In the genomic region with DNA sequence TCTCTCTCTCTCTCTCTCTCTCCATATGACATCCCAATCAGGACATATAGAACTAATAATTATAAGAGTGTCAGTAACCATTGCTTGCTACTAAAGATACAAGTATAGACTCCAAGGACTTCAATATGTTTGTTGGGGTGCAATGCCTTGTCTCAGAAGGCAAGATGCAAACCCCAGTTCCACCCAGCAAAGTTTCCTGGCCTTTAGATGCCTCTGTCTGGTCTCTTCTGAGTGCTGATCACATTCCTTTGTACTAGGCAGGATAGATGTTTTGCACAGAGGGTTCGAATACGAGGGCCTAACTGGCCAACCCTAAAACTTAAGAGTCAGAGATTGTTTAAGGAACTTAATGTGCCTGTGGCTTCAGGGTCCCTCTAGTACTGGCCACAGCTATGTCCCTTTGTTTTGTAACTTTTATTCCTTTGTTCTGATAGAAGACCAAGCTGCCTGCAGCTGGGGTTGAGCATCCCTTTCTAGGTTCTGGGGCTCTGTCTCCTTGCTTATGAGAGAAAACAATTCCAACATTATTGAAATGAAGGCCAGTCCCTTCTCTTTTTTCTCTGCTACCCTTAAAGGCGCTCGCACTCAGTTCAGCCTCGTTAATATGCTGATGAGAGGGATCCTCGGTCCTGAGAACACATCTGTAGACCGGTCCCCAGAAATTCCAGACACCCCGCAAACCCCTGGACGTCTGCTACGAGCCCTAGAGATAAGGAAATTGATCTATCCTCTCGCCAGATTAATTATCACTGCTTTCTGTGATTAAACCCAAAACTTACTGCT, we compare ENCODE assay signal across 9 mouse cellular contexts. TPM values are rescaled to one million over a fixed set of nuclear protein-coding genes. Genes with fewer than 3 reads are reported as not detected.
DNase-seq lines count a peak whose midpoint lies in the region; ATAC-seq lines count a peak whose summit lies in the region.
"Had no signal": no experiment of that assay in that cellular context is flagged by ENCODE, and none has a peak within 500 bp of the region (broad histone marks: within the 10 kb centered on the region; RNA-seq: fewer than 3 reads in every experiment).

No protein-coding gene starts in this region.

- peak overlapping the region; percentile 96 for H3K27ac ChIP-seq in kidney, embryonic 15.5 days
- peak overlapping the region; percentile 99 for H3K27ac ChIP-seq in embryonic facial prominence, embryonic 13.5 days
- H3K27ac ChIP-seq in intestine, embryonic 16.5 days (ENCODE audit: low read length): peak overlapping the region; percentile 93
- peak overlapping the region; percentile 97 for H3K27ac ChIP-seq in neural tube, embryonic 15.5 days (replicated peaks)
- H3K27ac ChIP-seq: macrophage had no signal

- H3K9me3 ChIP-seq in kidney, embryonic 15.5 days (replicated peaks): no peaks in the 10 kb centered on the region
- H3K9me3 ChIP-seq in embryonic facial prominence, embryonic 13.5 days: no peaks in the 10 kb centered on the region
- no peaks in the 10 kb centered on the region for H3K9me3 ChIP-seq in intestine, embryonic 16.5 days (ENCODE audit: control insufficient read depth, low read length)
- no peaks in the 10 kb centered on the region for H3K9me3 ChIP-seq in neural tube, embryonic 15.5 days (replicated peaks)

- peak overlapping the region; percentile 77 for H3K4me3 ChIP-seq in kidney, embryonic 15.5 days (replicated peaks)
- H3K4me3 ChIP-seq in embryonic facial prominence, embryonic 13.5 days: peak overlapping the region; percentile 92
- peak overlapping the region; percentile 71 for H3K4me3 ChIP-seq in intestine, embryonic 16.5 days (ENCODE audit: low read length)
- peak overlapping the region; percentile 87 for H3K4me3 ChIP-seq in neural tube, embryonic 15.5 days (replicated peaks)

- no peak for DNase-seq in kidney, postnatal 10 days
- DNase-seq in thymus, postnatal 14 days: no peak
- no peak for DNase-seq in left cerebral cortex, adult 9 months (ENCODE audit: low spot score in 2 of 2)
- no peak for DNase-seq in layer of hippocampus, adult 11-12 months (ENCODE audit: low spot score)

- H3K27me3 ChIP-seq in kidney, embryonic 15.5 days: peaks cover 20% of the 10 kb centered on the region
- H3K27me3 ChIP-seq in embryonic facial prominence, embryonic 13.5 days: no peaks in the 10 kb centered on the region
- H3K27me3 ChIP-seq in intestine, embryonic 16.5 days (replicated peaks; ENCODE audit: control insufficient read depth, insufficient read depth, low read length): peaks cover 23% of the 10 kb centered on the region
- H3K27me3 ChIP-seq in neural tube, embryonic 15.5 days (replicated peaks): no peaks in the 10 kb centered on the region

- peak overlapping the region; percentile 92 for H3K9ac ChIP-seq in kidney, embryonic 15.5 days
- peak overlapping the region; percentile 100 for H3K9ac ChIP-seq in embryonic facial prominence, embryonic 13.5 days
- H3K9ac ChIP-seq in intestine, embryonic 16.5 days (ENCODE audit: low read depth, low read length): peak overlapping the region; percentile 86
- H3K9ac ChIP-seq in neural tube, embryonic 15.5 days (replicated peaks): peak overlapping the region; percentile 97

- peaks cover 6% of the 10 kb centered on the region; the same call in 1 of the 2 replicates for H3K36me3 ChIP-seq in kidney, embryonic 15.5 days
- H3K36me3 ChIP-seq in embryonic facial prominence, embryonic 13.5 days: peaks cover 12% of the 10 kb centered on the region
- H3K36me3 ChIP-seq in intestine, embryonic 16.5 days (ENCODE audit: control insufficient read depth, insufficient read depth, low read length): no peaks in the 10 kb centered on the region
- no peaks in the 10 kb centered on the region for H3K36me3 ChIP-seq in neural tube, embryonic 15.5 days

- H3K4me1 ChIP-seq in kidney, embryonic 15.5 days: peaks cover 36% of the 10 kb centered on the region
- peaks cover 42% of the 10 kb centered on the region for H3K4me1 ChIP-seq in embryonic facial prominence, embryonic 13.5 days
- H3K4me1 ChIP-seq in intestine, embryonic 16.5 days (ENCODE audit: control insufficient read depth, insufficient read depth, low read length): no peaks in the 10 kb centered on the region; the same call in none of the 2 replicates
- peaks cover 35% of the 10 kb centered on the region for H3K4me1 ChIP-seq in neural tube, embryonic 15.5 days

- 3% methylated on average over 11 of the region's 11 CpGs for WGBS in kidney, embryonic 15.5 days
- 4% methylated on average over 11 of the region's 11 CpGs for WGBS in embryonic facial prominence, embryonic 13.5 days
- WGBS in intestine, embryonic 16.5 days: 10% methylated on average over 11 of the region's 11 CpGs
- 1% methylated on average over 11 of the region's 11 CpGs for WGBS in neural tube, embryonic 15.5 days

- peak overlapping the region; percentile 84 for H3K4me2 ChIP-seq in kidney, embryonic 15.5 days
- peak overlapping the region; percentile 79 for H3K4me2 ChIP-seq in embryonic facial prominence, embryonic 13.5 days
- peak overlapping the region; percentile 73 for H3K4me2 ChIP-seq in intestine, embryonic 16.5 days (ENCODE audit: low read depth, low read length)
- H3K4me2 ChIP-seq in neural tube, embryonic 15.5 days: peak overlapping the region; percentile 66

- ATAC-seq in kidney, embryonic 15.5 days (replicated peaks; ENCODE audit: low FRiP score): no peak
- no peak for ATAC-seq in embryonic facial prominence, embryonic 13.5 days (ENCODE audit: insufficient number of reproducible peaks, insufficient read depth, low FRiP score, low TSS enrichment, low read depth)
- no peak for ATAC-seq in intestine, embryonic 16.5 days
- ATAC-seq in neural tube, embryonic 15.5 days (ENCODE audit: low FRiP score): no peak

RNA-seq across cellular contexts. Expression of gene Cdh11, which starts 2.5 kb away (rescaled TPM):
- polyA plus RNA-seq in kidney, embryonic 15.5 days (2015; fragmentation: Nextera tagmentation; extraction: Ambion mirVana): 128 and 130 TPM in 2 replicates
- polyA plus RNA-seq in embryonic facial prominence, embryonic 13.5 days (2015; fragmentation: Nextera tagmentation; extraction: Ambion mirVana): 194 and 236 TPM in 2 replicates
- polyA plus RNA-seq in intestine, embryonic 16.5 days (2015; fragmentation: Nextera tagmentation; extraction: Ambion mirVana): 53.6 and 55.8 TPM in 2 replicates
- polyA plus RNA-seq in neural tube, embryonic 15.5 days (2015; fragmentation: Nextera tagmentation; extraction: Ambion mirVana): 51.6 and 61.2 TPM in 2 replicates
